Mouse (Mus musculus) E14TG2a.4 (cell line): Measurements from ENCODE around the gene Cyb561d2.

Experiments used
- CTCF ChIP-seq: conservative IDR thresholded peaks from 2 replicates; pipeline ENCODE4 v1.5.1; 2014; ENCODE audit warnings: low read length
- NANOG ChIP-seq: IDR thresholded peaks from 2 replicates; pipeline ENCODE4 v1.6.1; 2014; ENCODE audit warnings: borderline replicate concordance, low read length, mixed read lengths

GRCm38 (mm10) chr9:107580501-107581317 lies 38.7 kb upstream of the Cyb561d2 start, which contains the start of gene Hyal3:
- TF ChIP-seq CTCF: no peak
- no peak for TF ChIP-seq NANOG
